Mouse (Mus musculus) spleen, embryonic (tissue): ENCODE data around the gene Cyp2t4.

ENCODE experiments used
- CTCF ChIA-PET: fragments of 350-600 bp; sonication (Branson Sonifier 250); formaldehyde crosslinking; loops from one replicate; lab custom pipeline; 2022; lab: Charles Lee

Gene Cyp2t4

DNA sequence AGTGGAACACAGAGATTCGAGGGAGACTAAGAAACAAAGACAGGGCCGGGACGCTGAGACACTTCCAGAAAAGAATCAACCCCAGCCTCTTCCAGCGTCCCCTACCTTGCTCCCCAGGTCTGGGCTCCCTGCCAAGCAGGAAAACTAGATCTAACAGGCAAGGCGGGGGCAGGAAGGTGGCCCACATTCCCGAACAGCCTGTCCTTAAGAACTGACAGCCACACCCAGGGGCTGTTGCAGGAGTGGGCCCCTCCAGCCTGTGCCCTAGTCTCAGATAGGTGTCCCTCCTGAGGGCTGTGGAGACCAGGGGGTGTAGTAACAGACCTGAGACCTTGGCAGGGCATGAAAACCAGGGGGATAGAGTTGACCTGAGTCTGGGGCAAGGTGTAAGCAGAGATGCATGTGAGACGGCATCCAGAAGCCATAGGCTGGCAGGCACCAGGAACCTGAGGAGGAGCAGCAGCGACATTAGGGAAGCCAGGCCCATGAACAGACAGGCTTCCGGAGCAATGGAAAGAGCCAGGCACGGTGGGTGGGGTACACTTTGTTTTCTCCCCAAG, at the start of gene Cyp2t4:
Cyp2t4 (plus strand) TSS at position 510 of the 560 bp plus-strand sequence.
- CTCF ChIA-PET: no interaction called here

DNA sequence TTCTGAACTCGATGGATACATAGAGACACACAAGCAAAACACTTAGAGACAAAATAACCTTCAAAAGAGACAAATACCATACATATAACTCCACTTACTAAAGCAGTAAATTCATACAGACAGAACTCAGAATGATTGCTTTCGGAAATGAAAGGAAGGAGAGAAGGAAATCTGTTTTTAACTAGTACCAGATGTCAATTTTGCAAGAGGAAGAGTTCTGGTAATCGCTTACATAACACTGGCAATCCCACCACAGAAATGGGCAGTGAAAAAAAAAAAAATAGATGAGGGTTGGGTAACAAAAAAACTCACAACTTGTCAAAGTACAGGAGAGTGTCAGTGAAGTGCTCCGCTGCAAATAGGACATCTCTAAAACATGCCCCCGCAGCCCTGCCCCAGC, 48.6 kb upstream of the Cyp2t4 start:
- CTCF ChIA-PET: no interaction called here

DNA sequence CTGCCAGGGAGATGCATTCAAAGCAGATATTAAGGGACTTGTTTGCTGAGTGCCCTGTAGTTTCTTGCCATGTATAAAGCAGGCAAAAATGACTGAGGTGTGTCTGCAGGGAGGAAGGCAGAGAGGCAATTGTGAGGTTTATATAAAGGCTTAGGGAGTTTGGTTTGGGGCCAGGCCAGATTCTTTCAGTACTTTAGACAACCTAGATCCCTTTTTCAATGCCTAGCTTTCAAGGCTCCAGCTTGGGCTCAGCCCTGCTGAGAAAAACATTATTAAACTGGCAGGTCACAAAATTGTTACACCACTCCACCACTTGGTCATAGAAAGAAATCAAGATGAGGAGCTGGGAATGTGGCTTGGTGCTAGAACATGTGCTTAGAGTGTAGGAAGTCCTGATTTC, 43.2 kb upstream of the Cyp2t4 start:
- CTCF ChIA-PET: no interaction called here

DNA sequence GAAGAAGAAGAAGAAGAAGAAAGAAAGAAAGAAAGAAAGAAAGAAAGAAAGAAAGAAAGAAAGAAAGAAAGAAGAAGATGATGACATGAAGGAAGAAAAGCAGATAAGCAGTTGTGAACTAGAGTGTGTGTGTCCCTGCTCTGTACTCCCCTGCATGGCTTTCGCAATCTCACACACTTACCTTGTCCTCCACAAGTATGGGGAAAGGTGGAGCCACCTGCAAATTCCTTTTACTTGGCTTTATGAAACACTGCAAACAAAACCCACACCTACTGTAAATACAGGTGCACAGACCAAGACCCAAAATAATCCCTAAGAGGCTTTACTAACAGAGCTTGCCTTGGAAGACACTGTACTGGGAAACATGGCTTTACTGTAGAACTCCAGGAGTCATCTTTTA, 42.5 kb upstream of the Cyp2t4 start:
- CTCF ChIA-PET: no interaction called here

GRCm38 (mm10) chr7:27111987-27112386, 41.5 kb upstream of the Cyp2t4 start:
- CTCF ChIA-PET: no interaction called here

DNA sequence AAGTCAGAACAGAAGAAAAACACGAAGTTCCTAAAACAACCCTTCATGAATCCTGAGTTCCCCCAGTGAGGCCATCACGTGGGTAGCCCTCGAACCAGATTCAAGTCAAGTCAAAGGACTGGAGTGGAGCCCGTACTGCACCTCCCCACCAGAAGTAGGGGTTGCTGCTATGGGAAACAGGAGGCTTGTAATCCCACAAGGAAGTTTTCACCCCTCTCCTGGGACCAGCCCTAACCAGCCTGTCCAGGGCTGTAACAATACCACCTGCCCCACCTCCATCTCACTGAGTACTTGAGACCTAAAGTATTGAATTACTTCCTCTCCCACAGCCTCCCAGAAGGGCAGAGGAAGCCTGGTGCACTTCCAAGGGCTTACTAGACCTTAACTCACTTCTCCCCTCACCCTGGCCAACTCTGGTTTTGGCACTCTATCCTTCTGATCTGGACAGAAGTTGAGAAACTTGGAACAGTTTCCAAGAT, 35.4 kb upstream of the Cyp2t4 start:
- CTCF ChIA-PET: no interaction called here

- CTCF ChIA-PET: no interaction called here
Observed at GRCm38 (mm10) chr7:27119676-27120075, 33.8 kb upstream of the Cyp2t4 start, which contains the start of gene Cyp2f2. Cyp2f2 (plus strand) TSS chr7:27119909.

- CTCF ChIA-PET: no interaction called here
Observed at GRCm38 (mm10) chr7:27124305-27124832, 29.1 kb upstream of the Cyp2t4 start.

DNA sequence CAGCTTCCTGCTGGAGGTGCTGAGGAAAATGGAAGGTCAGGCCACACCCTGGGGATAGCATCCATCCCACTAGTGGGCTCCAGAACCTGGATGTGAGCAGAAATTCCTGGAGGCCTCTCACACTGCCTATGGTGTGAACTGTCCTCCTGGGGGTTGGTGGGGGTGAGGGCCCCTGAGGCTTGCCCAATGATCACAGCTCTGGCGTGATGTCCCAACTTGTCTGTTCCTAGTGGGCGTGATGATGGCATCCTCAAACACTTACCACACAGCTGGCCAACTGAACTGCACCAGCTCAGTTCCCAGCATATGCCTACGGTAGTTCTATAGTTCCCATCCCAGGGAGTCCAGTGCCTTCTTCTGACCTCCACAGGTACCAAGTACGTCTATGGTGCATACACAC, 28.5 kb upstream of the Cyp2t4 start:
- CTCF ChIA-PET: no interaction called here

GRCm38 (mm10) chr7:27128162-27128561, 25.4 kb upstream of the Cyp2t4 start:
- CTCF ChIA-PET: no interaction called here

GRCm38 (mm10) chr7:27128946-27129345, 24.6 kb upstream of the Cyp2t4 start:
- CTCF ChIA-PET: no interaction called here

DNA sequence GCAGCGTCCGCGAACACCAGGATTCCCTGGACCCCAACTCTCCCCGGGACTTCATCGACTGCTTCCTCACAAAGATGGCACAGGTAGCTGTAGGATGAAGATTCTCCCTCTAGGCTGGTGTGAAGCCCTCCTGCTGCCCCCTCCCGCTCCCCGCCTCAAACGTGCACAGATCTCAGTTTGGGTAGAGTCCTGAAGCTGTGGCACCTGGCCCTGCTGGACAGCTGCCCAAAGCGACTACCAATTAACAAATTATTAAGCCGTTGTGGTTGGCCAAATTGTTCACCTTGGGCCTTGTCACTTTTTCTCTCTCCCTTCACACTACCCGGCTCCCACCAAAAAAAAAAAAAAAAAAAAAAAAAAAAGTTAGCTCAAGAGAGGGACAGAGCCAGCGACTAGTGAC, 23.7 kb upstream of the Cyp2t4 start:
- CTCF ChIA-PET: no interaction called here

- CTCF ChIA-PET: interaction anchor here (0.6 kb wide), 1 partner anchor 25 kb away, joined by 8 read pairs; no protein-coding TSS in a partner anchor
Observed at GRCm38 (mm10) chr7:27130521-27131370, 22.8 kb upstream of the Cyp2t4 start.

GRCm38 (mm10) chr7:27131387-27131786, 22.1 kb upstream of the Cyp2t4 start:
- CTCF ChIA-PET: no interaction called here

DNA sequence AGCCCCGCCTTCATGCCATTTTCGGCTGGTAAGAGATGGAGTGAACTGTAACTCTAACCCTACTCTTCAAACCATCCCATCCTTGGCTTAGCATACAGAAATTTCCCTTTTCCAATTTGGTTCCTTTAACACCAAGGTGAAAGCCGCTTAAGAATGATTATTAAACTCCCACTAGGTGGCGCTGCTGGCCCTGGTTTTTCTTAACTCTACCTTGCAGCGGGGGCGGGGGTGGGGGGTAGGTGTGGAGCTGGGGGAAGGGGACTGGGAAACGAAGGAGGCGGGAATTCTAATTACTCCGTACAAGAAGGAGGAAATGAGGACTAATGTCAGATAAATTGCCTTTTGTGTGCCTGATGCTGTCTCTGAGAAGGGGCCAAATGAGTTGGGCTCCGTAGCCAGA, 20.9 kb upstream of the Cyp2t4 start:
- CTCF ChIA-PET: no interaction called here

- CTCF ChIA-PET: no interaction called here
Observed at GRCm38 (mm10) chr7:27133156-27133555, 20.4 kb upstream of the Cyp2t4 start.

GRCm38 (mm10) chr7:27133757-27134156, 19.8 kb upstream of the Cyp2t4 start:
- CTCF ChIA-PET: no interaction called here

DNA sequence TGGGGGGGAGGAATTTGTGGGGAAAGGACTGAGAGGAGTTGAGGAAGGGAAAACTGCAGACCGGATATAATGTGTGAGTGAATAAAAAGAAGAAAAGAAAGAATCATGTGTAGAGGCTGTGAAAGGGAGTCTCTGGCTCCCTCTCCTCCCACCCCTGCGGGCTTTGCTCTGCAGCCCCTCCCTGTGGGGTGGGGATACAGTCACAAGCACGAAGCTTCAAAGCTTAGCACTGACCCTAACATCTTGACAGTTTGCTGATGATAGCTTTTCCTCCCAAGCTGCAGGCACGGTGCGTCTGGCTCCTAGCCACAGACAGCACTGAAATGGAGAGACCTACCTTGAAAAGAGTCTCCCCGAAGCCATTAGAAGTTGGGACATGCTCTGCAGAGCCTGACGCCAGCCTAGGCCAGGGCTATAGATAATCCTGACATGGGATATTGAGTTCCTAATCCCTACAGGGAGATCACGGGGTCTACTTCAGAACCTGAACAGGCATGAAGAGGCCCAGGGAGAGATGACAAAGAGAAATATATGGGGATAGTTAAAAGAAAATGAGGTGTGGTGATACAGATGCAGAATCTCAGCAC, 17.0 kb upstream of the Cyp2t4 start:
- CTCF ChIA-PET: no interaction called here

DNA sequence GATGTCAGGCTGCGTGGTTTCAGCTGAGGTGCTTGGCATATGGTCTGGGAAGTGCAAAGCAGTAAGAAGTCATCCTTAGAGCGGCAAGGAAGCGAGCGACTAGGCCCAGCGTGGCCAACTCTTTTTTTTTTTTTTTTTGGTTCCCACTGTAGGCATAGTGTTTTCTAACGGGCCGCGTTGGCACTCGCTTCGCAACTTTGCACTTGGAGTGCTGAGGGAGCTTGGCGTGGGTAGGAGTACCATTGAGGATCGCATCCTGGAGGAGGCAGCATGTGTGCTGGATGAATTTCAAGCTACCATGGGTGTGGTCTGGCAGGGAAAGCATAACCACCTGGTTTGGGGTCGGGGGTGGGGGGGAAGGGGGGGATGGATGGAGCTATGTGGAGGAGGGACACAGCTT, 2.5 kb downstream of the Cyp2t4 start:
- CTCF ChIA-PET: interaction anchor here (0.7 kb wide), 1 partner anchor 25 kb away, joined by 8 read pairs; no protein-coding TSS in a partner anchor

DNA sequence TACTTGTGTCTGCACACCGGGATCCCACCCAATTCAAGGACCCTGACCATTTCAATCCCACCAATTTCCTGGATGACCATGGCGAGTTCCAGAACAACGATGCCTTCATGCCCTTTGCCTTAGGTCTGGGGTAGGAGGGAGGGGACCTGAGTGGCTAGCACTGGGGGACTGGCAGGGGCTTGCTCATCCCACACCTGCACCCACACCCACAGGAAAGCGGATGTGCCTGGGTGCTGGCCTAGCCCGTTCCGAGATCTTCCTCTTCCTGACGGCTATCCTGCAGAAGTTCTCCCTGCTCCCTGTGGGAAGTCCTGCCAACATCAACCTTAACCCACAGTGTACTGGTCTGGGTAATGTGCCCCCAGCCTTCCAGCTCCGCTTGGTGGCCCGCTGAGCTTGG, 4.7 kb downstream of the Cyp2t4 start:
- CTCF ChIA-PET: interaction anchor here (0.6 kb wide), 1 partner anchor 756 kb away, joined by 3 read pairs; no protein-coding TSS in a partner anchor

DNA sequence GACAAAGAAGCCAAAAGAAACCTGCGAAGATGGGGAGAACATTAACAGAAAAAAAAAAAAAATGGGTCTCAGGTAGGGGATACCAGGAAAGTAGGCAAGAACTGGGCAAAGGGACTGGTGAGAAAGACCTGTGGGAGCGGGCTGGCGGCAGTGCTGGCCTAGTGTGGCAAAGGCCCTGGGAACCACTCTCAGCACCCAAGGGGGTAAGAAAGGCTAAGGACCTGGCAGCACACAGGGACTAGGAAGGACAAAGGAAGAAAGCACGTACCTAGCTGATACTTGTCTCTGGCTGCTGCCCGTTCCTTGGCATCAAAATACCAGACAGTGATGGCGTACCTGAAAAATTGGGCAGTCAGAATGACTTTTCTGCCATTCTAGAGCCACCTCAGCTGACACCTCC, 5.7 kb downstream of the Cyp2t4 start:
- CTCF ChIA-PET: interaction anchor here (1.5 kb wide), 1 partner anchor 20 kb away, joined by 7 read pairs; the partner anchor contains the start of gene Rab4b

- CTCF ChIA-PET: interaction anchor here (1.5 kb wide), 1 partner anchor 19 kb away, joined by 7 read pairs; the partner anchor contains the start of gene Rab4b
Observed at GRCm38 (mm10) chr7:27159882-27160281, 6.4 kb downstream of the Cyp2t4 start.
